Mouse (Mus musculus) right cerebral cortex, adult 18-20 months (tissue): Measurements from ENCODE around the gene Nfat5.
A peak's percentile ranks its signal among the peaks of the same experiment; 100 is the strongest.

ENCODE experiments used
- DNase-seq: peaks from one replicate; pipeline ENCODE4 v3.0.0; 2022; ENCODE audit warnings: mixed read lengths

Nfat5 gene

GRCm38 (mm10) chr8:107403038-107403781, 109.9 kb downstream of the Nfat5 start, which contains the start of gene Nqo1:
Gene Nqo1, minus strand, starts transcription at chr8:107403206.
- DNase-seq = peak; percentile 71

GRCm38 (mm10) chr8:107404057-107404456, 110.8 kb downstream of the Nfat5 start:
- DNase-seq = no peak

- DNase-seq = no peak
These were observed 112.7 kb downstream of the Nfat5 start for GRCm38 (mm10) chr8:107405935-107406334.

GRCm38 (mm10) chr8:107411391-107411790, 118.1 kb downstream of the Nfat5 start:
- DNase-seq = no peak

DNA sequence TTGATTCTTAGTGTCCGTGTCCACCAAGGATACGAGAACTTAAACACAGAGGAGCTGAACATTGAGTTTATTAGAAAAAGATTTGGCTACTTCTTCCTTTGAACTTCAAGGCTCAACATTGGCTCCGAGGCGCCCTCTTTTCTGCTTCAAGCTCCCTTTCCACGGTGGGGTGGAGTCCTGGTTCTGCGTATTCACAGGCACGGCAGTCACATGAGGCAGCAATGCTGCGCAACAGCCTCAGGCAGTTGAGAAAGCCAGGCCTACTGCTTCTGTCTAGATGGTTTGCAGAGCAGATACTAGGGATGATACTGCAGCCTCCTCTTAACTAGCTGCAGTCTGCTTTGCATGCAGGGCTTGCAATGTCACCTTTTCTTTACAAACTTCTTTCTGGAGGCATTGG, 119.3 kb downstream of the Nfat5 start:
- DNase-seq = no peak

DNA sequence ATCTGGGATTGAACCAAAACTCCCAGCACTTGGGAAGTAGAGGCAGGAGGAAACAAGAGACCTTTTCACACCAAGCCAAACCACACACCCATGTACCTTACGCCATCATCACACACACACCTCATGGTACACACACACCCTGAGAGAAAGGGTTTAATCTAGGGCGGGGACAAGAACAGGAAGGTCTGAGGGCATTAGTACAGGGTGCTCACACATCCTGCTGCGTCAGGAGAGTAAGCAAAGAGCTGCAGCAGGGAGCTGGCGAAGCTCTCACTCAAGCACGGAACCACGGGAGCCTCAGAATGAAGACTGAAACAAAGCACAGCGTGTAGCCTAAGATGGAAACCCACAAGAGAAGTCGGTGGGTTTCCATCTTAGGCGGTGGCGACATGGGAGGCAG, 120.6 kb downstream of the Nfat5 start:
- no peak for DNase-seq

DNA sequence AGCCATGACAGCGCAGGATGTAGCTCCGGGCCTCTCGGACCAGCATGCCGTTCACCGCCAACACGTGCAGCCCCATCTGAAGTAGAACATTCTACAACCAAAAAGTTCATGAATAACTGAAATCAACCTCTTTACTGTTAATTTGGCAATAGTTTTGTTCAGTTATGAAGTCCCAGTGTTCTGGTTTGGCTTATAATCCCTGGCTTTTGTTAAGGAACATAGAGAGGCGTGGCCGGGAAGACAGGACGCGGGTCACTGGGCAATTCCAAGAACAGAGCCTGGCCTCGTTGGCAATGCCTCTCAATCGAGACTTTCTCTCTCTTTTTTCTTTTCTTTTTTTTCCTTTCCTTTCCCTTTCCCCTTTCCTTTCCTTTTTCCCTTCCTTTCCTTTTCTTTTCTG, 123.7 kb downstream of the Nfat5 start:
- DNase-seq = no peak

GRCm38 (mm10) chr8:107424176-107424575, 130.9 kb downstream of the Nfat5 start:
- no peak for DNase-seq

GRCm38 (mm10) chr8:107424597-107425229, 131.4 kb downstream of the Nfat5 start, which contains the start of gene Nob1:
Gene Nob1, minus strand, starts transcription at chr8:107425051.
- DNase-seq = peak; percentile 96

DNA sequence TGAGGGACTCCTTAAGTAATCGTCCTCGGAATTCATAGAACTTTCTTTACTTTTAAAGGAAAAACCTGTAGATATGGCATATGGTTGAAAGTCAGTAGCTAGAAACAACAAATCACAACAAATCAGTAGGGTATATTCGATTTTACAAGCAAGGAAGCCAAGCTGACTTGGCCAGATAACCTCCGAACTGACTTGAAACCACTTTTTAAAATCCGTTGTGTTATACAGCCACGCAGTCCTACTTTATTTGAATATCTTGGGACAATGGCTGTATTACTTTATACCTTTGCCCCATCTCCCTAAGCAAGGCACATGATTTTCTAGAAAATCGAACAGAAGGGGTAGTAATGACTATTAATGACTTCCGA, 131.9 kb downstream of the Nfat5 start:
- no peak for DNase-seq
